Mouse (Mus musculus) layer of hippocampus, adult 2 months (tissue): Measurements from ENCODE around the gene Zfp296. TPM values are rescaled to one million over a fixed set of nuclear protein-coding genes. Genes with fewer than 3 reads are reported as not detected.

Experiments
- DNase-seq, 2 experiments: peaks; one replicate each; pipeline ENCODE4 v3.0.0; 2022; ENCODE audit warnings: low spot score in 2 of 2
- H3K27ac ChIP-seq: fragments of 200-600 bp; 2 replicates; pipeline ENCODE4 v1.8.1; 2022
- H3K4me3 ChIP-seq: fragments of 200-600 bp; 2 replicates; pipeline ENCODE4 v1.8.1; 2022; ENCODE audit warnings: mild to moderate bottlenecking
- CTCF ChIP-seq: fragments of 200-600 bp; conservative IDR thresholded peaks from 2 replicates; pipeline ENCODE4 v1.8.1; 2022; ENCODE audit warnings: antibody characterized with exemption, mild to moderate bottlenecking, moderate library complexity
- total RNA-seq, 2 experiments: library from RNA; stranded (reverse); gene quantifications; 2 replicates each; pipeline ENCODE4 v1.2.3; 2021

The Zfp296 gene
- total RNA-seq, 2 experiments from 2014 or later, result 0.81 to 0.95 TPM

DNA sequence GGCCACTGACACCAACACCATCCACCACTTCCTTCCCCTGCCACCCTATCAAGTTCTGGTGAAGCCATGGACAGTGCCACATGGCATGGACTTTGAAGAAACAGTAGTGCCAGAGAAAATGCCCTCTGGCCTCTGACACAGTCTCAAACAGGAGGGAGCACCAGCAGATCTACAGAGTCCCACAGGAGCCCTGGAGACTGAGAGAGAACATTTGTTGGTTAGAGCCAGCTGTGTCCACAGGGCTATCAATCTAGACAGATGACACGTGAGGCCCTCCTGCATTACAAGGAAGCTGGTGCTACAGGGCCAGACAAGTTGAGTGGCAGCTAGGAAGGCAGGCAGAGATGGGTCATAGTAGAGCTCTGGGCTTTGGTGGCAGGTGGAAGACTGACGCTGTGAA, 24.6 kb upstream of the Zfp296 start:
- H3K4me3 ChIP-seq, result no peak overlapping the region
- no peak overlapping the region for H3K27ac ChIP-seq
- DNase-seq, result no peak
- TF ChIP-seq CTCF, result no peak

DNA sequence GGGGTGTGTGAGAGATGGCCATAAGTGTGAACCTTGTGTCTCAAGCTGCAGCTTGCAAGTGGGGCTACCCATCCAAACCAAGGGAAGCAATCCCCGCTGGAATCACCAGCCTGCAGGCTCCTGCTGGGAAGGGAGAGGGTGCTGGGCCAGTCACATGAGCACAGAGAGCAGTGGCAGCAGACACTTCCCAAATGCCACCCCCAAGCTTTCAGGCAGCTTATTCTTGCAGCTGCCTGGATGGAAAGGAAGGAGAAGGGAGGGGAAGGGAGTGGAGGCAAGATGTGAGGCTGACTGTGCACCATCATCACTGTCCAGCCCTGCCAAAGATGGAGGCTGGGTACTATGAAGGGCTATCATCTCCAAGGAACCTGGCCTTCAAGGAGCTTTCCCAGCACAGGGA, 22.9 kb upstream of the Zfp296 start:
- Histone ChIP-seq H3K4me3 (no peak overlapping the region), H3K27ac (peak overlapping the region; percentile 84)
- no peak for TF ChIP-seq CTCF
- peak; percentile 40 to 66 for DNase-seq

DNA sequence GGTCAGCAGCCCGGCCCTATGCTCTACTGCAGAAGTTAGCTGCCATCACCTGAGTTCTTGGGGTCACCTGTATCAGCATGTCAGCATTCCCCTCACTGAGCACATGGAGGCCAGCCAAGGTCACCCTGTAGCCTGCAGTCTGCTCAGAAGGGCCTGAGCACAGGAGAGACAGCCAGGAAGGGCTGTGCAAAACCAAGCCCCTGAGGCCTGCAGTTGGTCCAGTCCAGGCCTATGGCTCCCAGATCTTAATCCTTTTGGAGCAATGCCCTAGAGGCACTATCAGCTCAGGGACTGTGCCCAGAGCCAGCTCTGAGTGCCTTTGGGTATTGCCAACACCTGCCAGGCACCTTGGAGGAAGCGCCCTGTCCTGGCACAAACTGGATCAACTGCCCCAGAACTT, 20.0 kb upstream of the Zfp296 start:
- no peak for DNase-seq
- Histone ChIP-seq H3K4me3 (no peak overlapping the region), H3K27ac (peak overlapping the region; percentile 8; the same call in 1 of the 2 replicates)
- no peak for TF ChIP-seq CTCF

DNA sequence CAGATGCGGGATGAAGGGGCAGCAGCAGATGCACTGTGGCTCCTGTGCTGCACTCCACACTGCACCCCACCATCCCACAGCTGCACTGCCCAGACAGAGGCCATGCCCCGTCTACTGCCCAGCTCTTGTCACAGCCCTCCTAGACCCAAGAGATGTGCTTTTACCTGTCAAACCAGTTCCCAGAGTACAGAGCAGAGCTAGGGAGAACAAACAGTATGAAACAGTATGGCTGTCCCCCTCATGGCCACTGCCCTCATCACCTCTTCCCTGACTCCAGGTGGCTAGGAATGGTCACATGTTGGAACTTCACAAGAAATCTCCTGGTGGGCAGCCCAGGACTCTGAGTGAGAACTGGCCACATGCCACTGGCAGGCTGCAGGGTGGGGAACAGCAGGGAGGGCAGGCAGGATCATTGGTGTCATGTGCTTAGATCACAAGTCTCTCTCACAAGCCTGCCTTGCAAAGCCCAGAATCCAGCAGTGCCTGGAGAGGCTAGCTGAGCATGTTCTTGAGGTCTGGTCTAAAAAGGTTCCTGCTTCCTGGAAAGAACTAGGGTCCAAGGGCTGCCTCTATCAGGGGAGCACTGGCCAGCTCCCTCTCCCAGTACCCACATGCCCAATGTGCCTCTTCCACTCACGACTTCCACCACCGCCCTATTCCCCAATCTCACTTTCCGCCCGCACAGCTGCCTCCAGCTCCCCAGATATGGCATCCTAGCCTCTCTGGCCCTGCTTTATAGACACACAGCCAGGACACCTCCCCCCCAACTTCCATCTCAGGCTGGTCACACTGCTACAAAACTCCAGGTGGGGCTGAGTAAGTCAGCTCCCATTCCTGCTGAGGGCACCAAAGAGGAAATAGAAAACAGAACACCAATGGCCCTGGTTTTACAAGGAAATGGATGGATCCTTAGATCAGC, 18.8 kb upstream of the Zfp296 start:
- no peak for DNase-seq
- H3K27ac ChIP-seq, result peak overlapping the region; percentile 32; the same call in 1 of the 2 replicates

DNA sequence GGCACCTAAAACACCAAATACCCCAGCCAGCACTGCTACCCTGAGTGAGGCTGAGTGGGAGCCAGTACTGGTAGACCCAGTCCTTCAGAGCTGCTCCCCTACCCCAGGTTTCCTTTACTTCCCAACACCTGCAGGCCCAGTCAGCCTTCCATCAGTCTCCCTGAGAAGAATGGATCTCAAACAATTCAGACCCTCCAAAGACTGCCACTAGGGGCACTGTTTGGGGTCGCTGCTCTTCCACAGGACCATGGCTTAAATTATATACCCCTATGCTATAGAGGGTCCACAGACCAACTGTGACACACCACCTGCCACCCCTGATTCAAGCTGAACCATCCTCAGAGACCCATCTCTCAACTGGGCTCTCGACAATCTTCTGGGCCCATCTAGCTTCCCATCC, 18.1 kb upstream of the Zfp296 start:
- DNase-seq, result no peak
- Histone ChIP-seq H3K27ac (peak overlapping the region; percentile 25; the same call in 1 of the 2 replicates), H3K4me3 (0 out of 2 replicates have a peak overlapping the region, but pooled peaks have one; percentile 15)
- TF ChIP-seq CTCF, result peak; percentile 73

More for the DNA sequence above, 18.8 kb upstream of the Zfp296 start:
- 0 out of 2 replicates have a peak overlapping the region, but pooled peaks have one; percentile 15 for H3K4me3 ChIP-seq
- TF ChIP-seq CTCF, result no peak

DNA sequence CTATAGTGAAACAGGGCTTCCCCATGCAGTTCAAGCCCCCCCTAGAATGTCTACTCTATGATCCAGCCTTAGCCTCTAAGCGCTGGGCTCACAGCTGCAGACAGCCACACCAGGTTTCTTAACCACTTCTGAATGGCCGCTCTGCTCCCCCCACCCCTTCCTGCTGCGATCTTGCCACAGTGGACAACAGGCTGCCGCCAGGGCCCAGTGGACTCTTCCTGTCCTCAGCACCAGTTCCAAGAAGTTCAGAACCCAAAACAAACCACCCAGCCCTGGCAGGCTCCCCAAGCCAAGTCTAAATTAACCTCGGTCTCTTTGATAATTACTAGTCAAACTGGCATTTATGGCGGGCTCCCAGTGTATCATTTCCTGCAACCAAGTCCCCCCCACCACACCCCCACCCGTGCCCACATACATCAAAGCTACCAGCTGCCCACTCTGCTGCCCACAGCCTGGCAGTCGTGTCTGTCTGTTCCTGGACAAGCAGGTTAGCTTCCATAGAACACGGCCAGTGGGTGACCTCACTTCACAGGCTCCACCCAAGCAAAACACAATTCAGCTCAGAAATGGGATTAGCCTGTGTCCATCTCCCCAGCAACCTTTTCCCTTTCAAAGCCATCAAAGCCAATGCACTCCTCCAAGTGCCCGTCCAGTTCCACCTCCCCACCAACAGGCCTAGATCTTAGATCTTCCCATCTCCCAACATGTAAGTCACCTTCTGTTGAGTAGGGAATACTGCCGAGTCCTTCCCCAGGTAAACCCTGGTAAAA, 16.4 kb upstream of the Zfp296 start:
- no peak for TF ChIP-seq CTCF
- peak overlapping the region; percentile 99 for H3K4me3 ChIP-seq
- peak overlapping the region; percentile 97 for H3K27ac ChIP-seq
- no peak for DNase-seq

DNA sequence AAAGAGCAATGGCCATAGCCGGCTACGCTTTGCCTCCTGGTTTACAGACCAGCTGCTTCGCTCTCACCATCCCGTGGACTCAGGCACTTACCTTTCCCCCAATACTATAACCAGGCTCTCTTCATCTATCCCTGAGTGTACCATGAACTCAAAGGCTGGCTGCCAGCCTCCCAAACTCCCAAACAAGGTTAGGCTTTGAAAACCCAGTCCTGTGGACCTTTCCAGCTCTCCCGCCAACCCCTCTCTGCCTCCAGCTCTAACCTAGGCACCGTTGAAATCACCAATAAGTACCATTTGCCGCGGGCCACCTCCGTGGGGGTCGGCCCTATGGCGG, 15.7 kb upstream of the Zfp296 start:
- Histone ChIP-seq H3K4me3 (peak overlapping the region; percentile 99), H3K27ac (peak overlapping the region; percentile 97)
- TF ChIP-seq CTCF, result no peak
- DNase-seq, result no peak

DNA sequence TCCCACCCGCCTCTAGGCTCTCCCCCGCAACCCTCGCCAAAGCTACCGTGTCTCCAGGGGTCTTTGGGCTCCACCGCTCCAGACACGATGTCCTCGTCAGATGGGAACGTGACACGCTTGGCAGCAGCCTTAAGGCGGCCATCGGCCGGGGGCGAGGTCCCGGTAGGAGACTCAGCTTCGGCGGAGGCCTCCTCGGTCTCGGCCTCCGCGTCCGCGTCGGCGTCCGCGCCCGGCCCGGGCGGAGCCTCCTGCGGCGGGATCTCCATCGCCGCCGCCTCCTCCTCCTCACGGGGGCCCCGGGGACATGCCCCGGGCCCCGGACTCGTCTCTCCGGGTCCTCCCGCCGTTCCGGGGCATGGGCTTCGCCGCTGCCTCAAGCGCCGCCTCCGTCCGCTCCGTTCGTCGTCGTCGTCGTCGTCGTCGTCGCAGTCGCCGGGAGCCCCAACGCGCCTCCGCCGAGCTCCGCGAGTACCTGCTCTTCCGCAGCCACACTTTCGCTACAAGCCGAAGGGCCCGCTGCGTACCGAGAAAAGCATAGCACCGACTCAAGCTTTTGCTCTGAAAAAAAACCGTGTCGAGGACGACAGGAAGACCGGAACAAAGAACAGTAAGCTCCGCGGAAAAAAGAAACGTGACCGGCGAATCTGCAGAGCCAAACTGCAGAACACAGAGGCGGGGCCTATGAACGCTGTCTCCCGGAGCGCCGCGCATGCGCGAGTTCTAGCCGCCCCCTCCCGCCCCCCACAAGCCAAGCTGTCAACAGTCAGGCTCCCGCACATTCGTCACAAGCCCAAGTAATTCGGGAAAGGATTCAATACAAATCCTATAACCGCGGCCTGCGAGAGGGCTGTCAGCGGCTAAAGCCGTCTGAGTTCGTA, 15.1 kb upstream of the Zfp296 start:
- DNase-seq, result peak; percentile 84 to 89
- Histone ChIP-seq H3K4me3 (peak overlapping the region; percentile 99), H3K27ac (peak overlapping the region; percentile 97)
- TF ChIP-seq CTCF, result no peak; the same call in 1 of the 2 replicates

DNA sequence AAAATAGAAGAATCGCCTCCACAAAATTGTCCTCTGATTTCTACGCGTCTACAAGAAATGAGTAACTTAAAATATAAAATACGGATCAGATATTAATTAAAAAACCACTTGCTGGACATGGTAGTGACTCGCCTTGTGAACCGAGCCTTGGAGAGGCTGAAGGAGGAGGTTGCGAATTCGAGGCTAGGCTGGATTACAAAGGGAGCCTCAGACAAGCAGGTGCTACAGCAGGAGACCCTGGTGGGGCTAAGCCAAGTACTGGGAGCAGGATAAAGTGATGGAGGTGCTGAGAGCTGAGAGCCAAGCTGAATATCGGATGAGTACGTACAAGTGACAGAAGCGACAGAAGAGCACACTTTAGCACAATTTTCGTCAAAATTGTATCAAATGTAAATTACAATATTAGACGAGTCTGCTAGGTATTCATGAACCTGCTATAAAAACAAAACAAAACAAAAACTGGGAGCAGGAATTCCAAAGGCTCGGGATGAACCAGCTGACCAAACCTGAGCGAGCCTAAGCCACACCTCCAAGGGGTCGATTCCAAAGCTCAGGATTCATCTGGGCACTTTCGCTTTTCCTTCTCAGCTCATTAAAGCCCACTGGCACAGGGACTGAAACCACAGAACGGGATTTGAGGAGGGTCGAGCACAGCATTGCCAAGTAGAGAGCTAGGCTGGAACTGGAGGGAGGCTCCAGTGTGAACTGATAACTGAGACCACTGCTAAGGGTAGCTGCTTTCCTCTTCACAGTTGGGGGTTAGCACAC, 14.3 kb upstream of the Zfp296 start, which contains the start of gene Ppp1r37:
Gene Ppp1r37 (minus strand): TSS at position 434 of the 768 bp plus-strand sequence.
- H3K4me3 ChIP-seq, result peak within 1 kb of the TSS; percentile 99
- H3K27ac ChIP-seq, result peak within 1 kb of the TSS; percentile 97
- no peak for TF ChIP-seq CTCF
- no peak for DNase-seq

DNA sequence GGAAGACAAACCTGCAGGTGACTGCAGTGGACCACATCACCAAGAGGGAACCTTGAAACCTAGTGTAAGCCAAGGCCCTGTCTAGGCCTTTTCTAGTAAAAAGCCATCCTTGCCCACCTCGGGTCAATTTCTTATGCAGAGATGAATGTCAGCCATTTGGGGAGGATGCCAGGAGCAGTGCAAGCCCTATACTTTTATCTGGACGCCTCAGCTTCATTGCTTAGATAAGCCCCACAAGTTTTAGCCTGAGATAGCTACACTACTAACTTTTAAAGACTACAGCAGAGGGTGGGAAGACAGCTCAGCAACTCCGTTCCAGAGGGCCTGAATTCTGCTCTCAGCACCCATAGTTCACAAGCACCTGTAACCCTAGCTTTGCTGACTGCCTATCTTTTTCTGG, 13.2 kb upstream of the Zfp296 start:
- TF ChIP-seq CTCF, result no peak
- no peak for DNase-seq
- Histone ChIP-seq H3K27ac (no peak overlapping the region), H3K4me3 (no peak overlapping the region)

DNA sequence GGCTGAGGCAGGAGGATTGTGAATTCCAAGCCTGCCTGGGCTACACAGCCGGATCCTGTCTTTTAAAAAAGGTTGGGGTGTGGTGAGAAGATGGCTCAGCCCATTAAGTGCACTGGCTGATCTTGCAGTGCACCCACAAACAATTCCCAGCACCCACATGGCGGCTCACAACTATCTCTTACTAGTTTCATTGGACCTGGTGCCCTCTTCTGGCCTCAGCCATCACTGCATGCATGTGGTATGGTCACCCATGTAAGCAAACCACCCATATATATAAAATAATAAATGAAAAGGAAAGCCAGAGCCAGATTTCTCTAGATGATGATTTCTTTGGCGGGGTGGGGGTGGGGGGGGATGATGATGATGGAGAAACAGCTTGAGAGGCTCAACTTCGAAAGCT, 12.6 kb upstream of the Zfp296 start:
- no peak overlapping the region for H3K27ac ChIP-seq
- no peak for DNase-seq
- H3K4me3 ChIP-seq, result no peak overlapping the region
- TF ChIP-seq CTCF, result peak; percentile 56

DNA sequence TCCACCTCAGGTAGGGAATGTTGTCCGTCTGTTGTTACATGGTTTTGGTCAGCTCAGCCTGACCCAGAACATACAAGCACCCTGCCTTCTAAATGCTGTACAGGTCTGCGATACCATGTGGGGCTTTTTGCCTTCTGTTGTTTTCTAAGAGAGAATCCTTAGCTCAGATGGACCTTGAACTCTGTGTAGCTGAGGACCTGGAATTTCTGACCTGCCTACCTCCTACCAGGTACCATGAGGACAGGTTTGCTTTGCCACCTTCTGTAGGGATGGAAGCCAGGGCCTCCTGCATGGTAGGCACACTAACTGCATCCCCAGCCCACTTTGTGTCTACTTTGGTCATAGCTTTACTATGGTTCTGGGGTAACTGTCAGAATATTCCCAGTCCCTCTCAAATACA, 11.3 kb upstream of the Zfp296 start:
- no peak for TF ChIP-seq CTCF
- no peak overlapping the region for H3K4me3 ChIP-seq

More for the DNA sequence above, 11.3 kb upstream of the Zfp296 start:
- no peak for DNase-seq
- H3K27ac ChIP-seq, result no peak overlapping the region
